Mouse (Mus musculus) hindbrain, embryonic 16.5 days (tissue): ENCODE measurements around the gene Krtap10-10. TPM values are rescaled to one million over a fixed set of nuclear protein-coding genes. Genes with fewer than 3 reads are reported as not detected.

Source experiments
- ATAC-seq: fragments of 200-750 bp; cut with Nextera tagmentation; 2 replicates; pipeline ENCODE4 v1.8.0; 2017; ENCODE audit warnings: moderate TSS enrichment, moderate library complexity
- H3K27ac ChIP-seq: fragments of 300-500 bp; sonication (generic); 2 replicates; pipeline ENCODE4 v1.5.1; 2014; ENCODE audit warnings: low read depth, mild to moderate bottlenecking, control low read depth, low read length, moderate library complexity
- H3K27me3 ChIP-seq: fragments of 300-500 bp; sonication (generic); replicated peaks from 2 replicates; pipeline ENCODE4 v1.6.1; 2014; ENCODE audit warnings: low read length; ENCODE audit not compliant: control insufficient read depth, insufficient read depth
- H3K36me3 ChIP-seq: fragments of 300-500 bp; sonication (generic); 2 replicates; pipeline ENCODE4 v1.6.1; 2014; ENCODE audit warnings: mild to moderate bottlenecking, low read length, moderate library complexity, mixed read lengths; ENCODE audit not compliant: control insufficient read depth, insufficient read depth
- H3K4me1 ChIP-seq: fragments of 300-500 bp; sonication (generic); 2 replicates; pipeline ENCODE4 v1.6.1; 2014; ENCODE audit warnings: low read depth, low read length; ENCODE audit not compliant: control insufficient read depth, insufficient read depth
- H3K4me2 ChIP-seq: fragments of 300-500 bp; sonication (generic); 2 replicates; pipeline ENCODE4 v1.6.1; 2014; ENCODE audit warnings: mild to moderate bottlenecking, low read length, control low read depth, moderate library complexity
- H3K4me3 ChIP-seq: fragments of 300-500 bp; sonication (generic); 2 replicates; pipeline ENCODE4 v1.5.1; 2014; ENCODE audit warnings: mild to moderate bottlenecking, low read length, control low read depth, moderate library complexity
- H3K9ac ChIP-seq: fragments of 300-500 bp; sonication (generic); 2 replicates; pipeline ENCODE4 v1.6.1; 2014; ENCODE audit warnings: low read depth, mild to moderate bottlenecking, control low read depth, low read length, moderate library complexity
- H3K9me3 ChIP-seq: fragments of 300-500 bp; sonication (generic); 2 replicates; pipeline ENCODE4 v1.6.1; 2014; ENCODE audit warnings: mild to moderate bottlenecking, low read length, moderate library complexity; ENCODE audit not compliant: control insufficient read depth
- WGBS: fragments of 180-500 bp; shearing (Covaris S2); extraction: QIAGEN DNeasy Blood & Tissue Kit; methylation state at CpG from one replicate; pipeline ENCODE4 v1.1.7; 2014; 5-methylcytosine and 5-hydroxymethylcytosine counted together
- polyA plus RNA-seq: library from polyadenylated mRNA; unstranded; fragments of >200 nt; fragmentation: Nextera tagmentation; extraction: Ambion mirVana; gene quantifications from 2 replicates; pipeline ENCODE4 v1.2.1, GENCODE M21; 2015

Krtap10-10 gene
- polyA plus RNA-seq, 1 experiment from 2014 or later = not detected

- no peak overlapping the region for H3K9ac ChIP-seq
- no peak overlapping the region for H3K4me2 ChIP-seq
- ATAC-seq = no peak
- no peak overlapping the region for H3K4me3 ChIP-seq
- no peaks in the 10 kb centered on the region for H3K27me3 ChIP-seq
- H3K4me1 ChIP-seq = no peaks in the 10 kb centered on the region
- H3K9me3 ChIP-seq = no peaks in the 10 kb centered on the region; the same call in 1 of the 2 replicates
- 58% methylated on average over 12 of the region's 12 CpGs for WGBS
- no peaks in the 10 kb centered on the region for H3K36me3 ChIP-seq
- no peak overlapping the region for H3K27ac ChIP-seq
Observed at GRCm38 (mm10) chr10:77886007-77886747, 50.4 kb downstream of the Krtap10-10 start.

Other genes starting within 250 kb of the Krtap10-10 start
- 303 and 334 TPM in 2 replicates for gene Sumo3, start 229.8 kb upstream of the Krtap10-10 start, polyA plus RNA-seq
- not detected in 2 replicates for gene Gm49325, start 229.8 kb upstream of the Krtap10-10 start, polyA plus RNA-seq
- 85.0 and 91.0 TPM in 2 replicates for gene Ube2g2, start 213.7 kb upstream of the Krtap10-10 start, polyA plus RNA-seq
- 1.3 and 1.6 TPM in 2 replicates for gene Tspear, start 149.4 kb upstream of the Krtap10-10 start, polyA plus RNA-seq
- not detected in 2 replicates for gene Gm19402, start 145.2 kb upstream of the Krtap10-10 start, polyA plus RNA-seq
- gene Gm9508, start 138.7 kb upstream of the Krtap10-10 start, polyA plus RNA-seq = not detected in 2 replicates
- gene Gm10272, start 129.3 kb upstream of the Krtap10-10 start, polyA plus RNA-seq = not detected in 2 replicates
- not detected in 2 replicates for gene Gm10024, start 124.5 kb upstream of the Krtap10-10 start, polyA plus RNA-seq
- not detected in 2 replicates for gene Gm10142, start 120.1 kb upstream of the Krtap10-10 start, polyA plus RNA-seq
- gene Krtap12-1, start 115.3 kb upstream of the Krtap10-10 start, polyA plus RNA-seq = not detected in 2 replicates
- not detected in 2 replicates for gene Gm10100, start 109.5 kb upstream of the Krtap10-10 start, polyA plus RNA-seq
- not detected in 2 replicates for gene Gm18596, start 93.3 kb upstream of the Krtap10-10 start, polyA plus RNA-seq
- gene Gm9736, start 84.6 kb upstream of the Krtap10-10 start, polyA plus RNA-seq = not detected in 2 replicates
- not detected in 2 replicates for gene Gm3233, start 76.3 kb upstream of the Krtap10-10 start, polyA plus RNA-seq
- gene Gm3238, start 64.6 kb upstream of the Krtap10-10 start, polyA plus RNA-seq = not detected in 2 replicates
- not detected in 2 replicates for gene Gm7138, start 59.0 kb upstream of the Krtap10-10 start, polyA plus RNA-seq
- gene Gm3250, start 53.4 kb upstream of the Krtap10-10 start, polyA plus RNA-seq = not detected in 2 replicates
- not detected in 2 replicates for gene Gm7137, start 47.7 kb upstream of the Krtap10-10 start, polyA plus RNA-seq
- gene Gm9639, start 40.9 kb upstream of the Krtap10-10 start, polyA plus RNA-seq = not detected in 2 replicates
- gene Gm19668, start 36.8 kb upstream of the Krtap10-10 start, polyA plus RNA-seq = not detected in 2 replicates
- gene Gm9507, start 24.1 kb upstream of the Krtap10-10 start, polyA plus RNA-seq = not detected in 2 replicates
- not detected in 2 replicates for gene Gm2696, start 21.3 kb upstream of the Krtap10-10 start, polyA plus RNA-seq
- not detected in 2 replicates for gene Krtap10-4, start 8.9 kb upstream of the Krtap10-10 start, polyA plus RNA-seq
- not detected in 2 replicates for gene Gm36176, start 10.9 kb downstream of the Krtap10-10 start, polyA plus RNA-seq
- not detected in 2 replicates for gene Gm10318, start 16.9 kb downstream of the Krtap10-10 start, polyA plus RNA-seq
- gene Gm3285, start 26.0 kb downstream of the Krtap10-10 start, polyA plus RNA-seq = not detected in 2 replicates
- 23.7 and 25.7 TPM in 2 replicates for gene Lrrc3, start 66.6 kb downstream of the Krtap10-10 start, polyA plus RNA-seq
- 7.8 and 9.9 TPM in 2 replicates for gene Trpm2, start 134.6 kb downstream of the Krtap10-10 start, polyA plus RNA-seq
- gene 1810043G02Rik, start 142.6 kb downstream of the Krtap10-10 start, polyA plus RNA-seq = 53.9 and 56.7 TPM in 2 replicates
- 140 and 145 TPM in 2 replicates for gene Pfkl, start 174.1 kb downstream of the Krtap10-10 start, polyA plus RNA-seq
- not detected in 2 replicates for gene Dnmt3l, start 206.0 kb downstream of the Krtap10-10 start, polyA plus RNA-seq
- gene Aire, start 207.7 kb downstream of the Krtap10-10 start, polyA plus RNA-seq = 0.06 TPM in 1 of 2 replicates, not detected in the other
- gene Icosl, start 233.4 kb downstream of the Krtap10-10 start, polyA plus RNA-seq = 0.94 and 1.2 TPM in 2 replicates